Mouse (Mus musculus) lung, postnatal 0 days (tissue): Measurements from ENCODE around the gene Ager. TPM values are rescaled to one million over a fixed set of nuclear protein-coding genes. Genes with fewer than 3 reads are reported as not detected.
A peak's percentile ranks its signal among the peaks of the same experiment; 100 is the strongest.

Experiments
- ATAC-seq: fragments of 200-750 bp; cut with Nextera tagmentation; 2 replicates; pipeline ENCODE4 v1.8.0; 2017; ENCODE audit warnings: moderate library complexity
- DNase-seq: peaks from one replicate; pipeline ENCODE4 v3.0.0-alpha.2; 2016; ENCODE audit warnings: low spot score
- H3K27ac ChIP-seq: fragments of 300-500 bp; sonication (generic); 2 replicates; pipeline ENCODE4 v1.5.1; 2014; ENCODE audit warnings: antibody characterized with exemption, mild to moderate bottlenecking, low read length, mixed read lengths
- H3K27me3 ChIP-seq: fragments of 300-500 bp; sonication (generic); replicated peaks from 2 replicates; pipeline ENCODE4 v1.6.1; 2014; ENCODE audit warnings: low read length, mixed read lengths; ENCODE audit not compliant: insufficient read depth
- H3K36me3 ChIP-seq: fragments of 300-500 bp; sonication (generic); 2 replicates; pipeline ENCODE4 v1.6.1; 2014; ENCODE audit warnings: low read length, mixed read lengths; ENCODE audit not compliant: insufficient read depth
- H3K4me1 ChIP-seq: fragments of 300-500 bp; sonication (generic); 2 replicates; pipeline ENCODE4 v1.6.1; 2014; ENCODE audit warnings: antibody characterized with exemption, low read depth, low read length, mixed read lengths; ENCODE audit not compliant: insufficient read depth
- H3K4me2 ChIP-seq: fragments of 300-500 bp; sonication (generic); replicated peaks from 2 replicates; pipeline ENCODE4 v1.6.1; 2014; ENCODE audit warnings: low read depth, mild to moderate bottlenecking, low read length, moderate library complexity, mixed read lengths
- H3K4me3 ChIP-seq: fragments of 300-500 bp; sonication (generic); 2 replicates; pipeline ENCODE4 v1.5.1; 2014; ENCODE audit warnings: low read depth, low read length
- H3K9ac ChIP-seq: fragments of 300-500 bp; sonication (generic); replicated peaks from 2 replicates; pipeline ENCODE4 v1.6.1; 2014; ENCODE audit warnings: low read depth, mild to moderate bottlenecking
- H3K9me3 ChIP-seq: fragments of 300-500 bp; sonication (generic); 2 replicates; pipeline ENCODE4 v1.6.1; 2016; ENCODE audit warnings: low read length, mixed read lengths
- CTCF ChIP-seq: IDR thresholded peaks from 2 replicates; pipeline ENCODE4 v1.5.1; 2016; ENCODE audit warnings: antibody characterized with exemption, mild to moderate bottlenecking
- EP300 ChIP-seq: IDR thresholded peaks from 2 replicates; pipeline ENCODE4 v1.6.1; 2016; ENCODE audit warnings: antibody characterized with exemption, mild to moderate bottlenecking, control low read depth
- WGBS: fragments of 180-500 bp; shearing (Covaris S2); extraction: QIAGEN DNeasy Blood & Tissue Kit; methylation state at CpG from one replicate; pipeline ENCODE4 v1.1.7; 2014; 5-methylcytosine and 5-hydroxymethylcytosine counted together
- polyA plus RNA-seq: library from polyadenylated mRNA; unstranded; fragments of >200 nt; fragmentation: Nextera tagmentation; extraction: Ambion mirVana; gene quantifications from 2 replicates; pipeline ENCODE4 v1.2.1, GENCODE M21; 2015

Gene Ager
- polyA plus RNA-seq, 1 experiment from 2014 or later = 3,782 TPM

- peak overlapping the region; percentile 62 for H3K9ac ChIP-seq
- H3K36me3 ChIP-seq = no peaks in the 10 kb centered on the region; the same call in 1 of the 2 replicates
- TF ChIP-seq EP300 = no peak
- TF ChIP-seq CTCF = no peak; the same call in 1 of the 2 replicates
- ATAC-seq (peak; percentile 86), DNase-seq (peak; percentile 94)
- peaks cover 21% of the 10 kb centered on the region; the same call in 1 of the 2 replicates for H3K4me1 ChIP-seq
- H3K4me3 ChIP-seq = peak overlapping the region; percentile 60
- under 1% methylated on average over 32 of the region's 45 CpGs for WGBS
- H3K4me2 ChIP-seq = peak overlapping the region; percentile 62
- H3K9me3 ChIP-seq = no peaks in the 10 kb centered on the region
- H3K27me3 ChIP-seq = peaks cover 23% of the 10 kb centered on the region
- peak overlapping the region; percentile 90 for H3K27ac ChIP-seq
Measured at GRCm38 (mm10) chr17:34627093-34627942, 29.7 kb downstream of the Ager start.

DNA sequence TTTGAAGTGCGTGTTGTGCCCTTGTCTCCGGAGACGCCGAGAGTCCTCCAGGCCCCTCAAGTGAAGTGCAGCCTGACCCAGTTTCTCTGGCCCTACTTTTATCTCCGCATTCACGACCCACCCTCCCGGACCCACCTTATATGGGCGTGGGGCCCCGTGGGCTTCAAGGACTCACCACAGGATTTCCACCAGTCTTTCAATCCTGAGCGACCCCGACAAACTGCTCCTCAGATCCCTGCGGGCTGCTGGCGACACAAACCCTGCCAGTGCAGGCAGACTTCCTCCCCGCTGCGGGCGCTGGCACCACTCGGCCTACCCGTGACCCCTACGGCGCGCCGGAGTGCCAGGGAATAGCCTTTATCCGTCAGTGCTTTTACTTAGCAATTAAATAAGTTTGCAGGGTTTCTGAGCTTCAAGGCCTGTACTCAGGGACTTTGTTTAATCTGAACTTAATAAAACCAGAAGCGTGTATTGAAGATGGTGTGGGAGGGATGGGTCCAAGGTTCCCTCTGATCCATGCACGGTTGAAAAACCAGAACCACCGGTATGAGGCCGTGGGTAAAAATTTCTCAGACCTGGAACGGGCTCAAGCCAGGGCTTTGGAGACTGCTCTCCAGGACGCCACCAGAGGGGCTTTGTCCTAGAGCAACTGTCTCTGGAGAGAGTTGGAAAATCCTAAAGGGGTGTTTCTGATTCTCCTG, 30.4 kb downstream of the Ager start, which contains the start of gene Ppt2:
Gene Ppt2, minus strand, starts transcription at position 568 of the 701 bp plus-strand sequence.
- H3K36me3 ChIP-seq = no peaks in the 10 kb centered on the region
- WGBS = 5% methylated on average over 29 of the region's 29 CpGs
- H3K4me3 ChIP-seq = peak within 1 kb of the TSS; percentile 60
- DNase-seq (no peak), ATAC-seq (peak; percentile 32)
- TF ChIP-seq EP300 (peak; percentile 52; the same call in 1 of the 2 replicates), CTCF (0 out of 2 replicates have a peak, but pooled peaks have one; percentile 7)
- H3K9me3 ChIP-seq = no peaks in the 10 kb centered on the region
- H3K27ac ChIP-seq = peak within 1 kb of the TSS; percentile 90
- H3K4me2 ChIP-seq = peak within 1 kb of the TSS; percentile 62
- peaks cover 26% of the 10 kb centered on the region for H3K27me3 ChIP-seq
- peaks cover 21% of the 10 kb centered on the region; the same call in 1 of the 2 replicates for H3K4me1 ChIP-seq
- H3K9ac ChIP-seq = peak within 1 kb of the TSS; percentile 46

GRCm38 (mm10) chr17:34628644-34628967, 30.9 kb downstream of the Ager start:
- H3K9ac ChIP-seq = 0 out of 2 replicates have a peak overlapping the region, but pooled peaks have one; percentile 46
- H3K9me3 ChIP-seq = no peaks in the 10 kb centered on the region
- H3K4me2 ChIP-seq = peak overlapping the region; percentile 62
- H3K4me3 ChIP-seq = no peak overlapping the region
- no peak for TF ChIP-seq CTCF
- TF ChIP-seq EP300 = no peak
- no peak for DNase-seq
- peaks cover 32% of the 10 kb centered on the region for H3K27me3 ChIP-seq
- no peak overlapping the region; the same call in 1 of the 2 replicates for H3K27ac ChIP-seq
- WGBS = 28% methylated on average over 5 of the region's 5 CpGs
- no peak for ATAC-seq
- H3K36me3 ChIP-seq = no peaks in the 10 kb centered on the region
- peaks cover 21% of the 10 kb centered on the region; the same call in 1 of the 2 replicates for H3K4me1 ChIP-seq

DNA sequence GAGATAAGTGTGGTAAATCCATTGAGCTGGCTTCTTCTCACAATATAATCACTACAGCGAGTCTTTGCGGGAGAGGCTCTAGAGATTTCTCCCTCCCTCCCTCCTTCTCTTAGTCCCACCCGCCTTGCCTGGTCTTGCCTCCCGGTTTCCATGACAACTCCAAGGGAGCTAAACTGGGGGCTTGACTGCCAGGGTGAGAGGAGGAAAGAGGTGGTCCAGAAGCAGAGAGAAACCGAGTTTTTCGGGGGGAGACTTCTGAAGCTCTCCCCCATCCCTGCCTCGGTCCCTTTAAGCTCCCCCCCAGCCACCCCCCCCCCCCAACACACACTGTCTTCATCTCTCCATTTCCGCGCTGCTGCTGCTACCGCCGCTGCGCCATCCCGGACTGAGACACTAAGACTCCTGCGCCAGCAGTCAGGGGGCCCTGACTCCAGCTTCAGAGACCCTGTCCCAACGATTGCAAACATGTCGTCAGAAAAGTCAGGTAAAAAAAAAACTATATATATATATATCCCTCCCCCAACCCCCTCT, 31.6 kb downstream of the Ager start, which contains the start of gene Prrt1:
Gene Prrt1, plus strand, starts transcription at position 313 of the 531 bp plus-strand sequence.
- peaks cover 38% of the 10 kb centered on the region for H3K27me3 ChIP-seq
- DNase-seq (no peak), ATAC-seq (no peak)
- H3K9ac ChIP-seq = 0 out of 2 replicates have a peak within 1 kb of the TSS, but pooled peaks have one; percentile 46
- H3K4me2 ChIP-seq = peak within 1 kb of the TSS; percentile 62
- H3K9me3 ChIP-seq = no peaks in the 10 kb centered on the region
- no peaks in the 10 kb centered on the region for H3K36me3 ChIP-seq
- TF ChIP-seq CTCF = no peak
- no peak for TF ChIP-seq EP300
- peak within 1 kb of the TSS; percentile 60 for H3K4me3 ChIP-seq
- peak within 1 kb of the TSS; percentile 90; the same call in 1 of the 2 replicates for H3K27ac ChIP-seq
- WGBS = 5% methylated on average over 16 of the region's 16 CpGs
- peaks cover 21% of the 10 kb centered on the region; the same call in 1 of the 2 replicates for H3K4me1 ChIP-seq

DNA sequence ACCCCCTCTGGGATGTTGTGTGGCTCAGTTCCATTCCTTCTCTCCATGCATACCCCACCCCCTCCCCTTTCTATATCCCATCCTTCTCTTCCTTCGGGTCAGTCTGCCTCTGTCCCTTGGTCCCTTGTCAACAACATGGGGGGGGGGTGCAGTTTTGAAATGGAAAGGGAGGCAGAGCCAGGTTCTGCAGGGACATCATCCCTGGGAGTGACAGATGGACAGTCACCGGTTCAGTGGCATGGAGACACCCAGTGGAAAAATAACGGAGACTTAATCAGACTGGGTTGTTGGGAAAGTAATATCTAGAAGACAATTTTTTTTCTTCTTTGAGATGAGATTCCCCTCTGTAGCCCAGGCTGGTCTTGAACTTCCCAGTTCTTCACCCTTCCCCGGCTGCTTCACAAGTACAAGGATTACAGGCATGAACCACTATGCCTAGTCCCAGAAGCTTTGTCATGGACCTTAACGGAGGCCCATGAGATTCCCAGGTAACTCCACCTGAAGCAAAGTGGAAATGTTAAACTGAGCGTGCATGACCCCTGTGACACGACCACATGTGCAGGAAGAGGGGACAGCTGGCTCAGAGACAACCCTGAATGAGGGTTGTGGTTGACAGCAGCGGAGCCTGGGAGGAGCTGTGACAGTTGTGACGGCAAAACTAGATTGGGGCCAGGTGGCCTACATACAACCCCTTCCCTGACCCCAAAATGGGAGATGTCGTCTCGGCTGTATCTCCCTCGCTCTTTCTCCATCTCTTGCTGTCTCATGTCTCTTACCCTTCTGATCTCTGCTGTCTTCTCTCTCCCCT, 32.3 kb downstream of the Ager start:
- Histone ChIP-seq H3K4me1 (peaks cover 21% of the 10 kb centered on the region; the same call in 1 of the 2 replicates), H3K27me3 (peaks cover 42% of the 10 kb centered on the region), H3K9me3 (no peaks in the 10 kb centered on the region), H3K4me2 (peak overlapping the region; percentile 43), H3K4me3 (no peak overlapping the region), H3K9ac (no peak overlapping the region), H3K27ac (no peak overlapping the region), H3K36me3 (no peaks in the 10 kb centered on the region)
- WGBS = 24% methylated on average over 12 of the region's 12 CpGs
- TF ChIP-seq CTCF (no peak), EP300 (no peak)
- DNase-seq (no peak), ATAC-seq (no peak)
